Mouse (Mus musculus): Measurements from ENCODE around the gene Mpzl3. TPM values are rescaled to one million over a fixed set of nuclear protein-coding genes. Genes with fewer than 3 reads are reported as not detected.

Gene Mpzl3
- total and polyA plus RNA-seq, 2 experiments from 2014 or later = 1.2 to 1.8 TPM

DNA sequence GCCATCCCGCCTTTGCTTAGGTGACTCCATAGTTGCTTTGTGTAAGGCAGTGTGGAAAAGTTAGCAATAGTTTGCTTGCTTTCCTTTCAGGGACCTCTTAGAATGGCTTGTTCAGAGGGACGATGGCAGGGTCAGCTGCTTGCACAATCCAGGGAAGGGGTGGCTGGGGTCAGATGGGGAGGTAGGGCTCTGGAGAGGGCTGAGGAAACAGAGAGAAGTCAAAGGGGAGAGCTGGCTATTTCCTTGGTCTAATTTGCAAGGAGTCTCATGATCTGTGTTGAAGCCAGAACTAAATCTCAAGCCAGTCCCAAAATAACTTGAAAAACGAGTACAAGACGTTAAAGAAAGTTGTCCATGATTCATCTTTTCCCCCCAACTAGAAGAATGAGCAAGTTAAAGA is 37.7 kb downstream of the Mpzl3 start:
- WGBS = 76% methylated on average over 4 of the region's 4 CpGs
- Histone ChIP-seq H3K27me3 (ENCODE audit: insufficient read depth, low read length) (no peaks in the 10 kb centered on the region), H3K4me1 (ENCODE audit: insufficient read depth, low read length) (no peaks in the 10 kb centered on the region), H3K4me2 (ENCODE audit: low read depth, low read length) (no peak overlapping the region), H3K9me3 (ENCODE audit: low read length) (no peaks in the 10 kb centered on the region), H3K9ac (replicated peaks; ENCODE audit: low read length) (no peak overlapping the region), H3K36me3 (ENCODE audit: insufficient read depth, low read length) (no peaks in the 10 kb centered on the region), H3K4me3 (ENCODE audit: low read length) (no peak overlapping the region), H3K27ac (no peak overlapping the region)
- TF ChIP-seq CTCF (IDR thresholded peaks at IDR 0.05; ENCODE audit: low read depth) = no peak
- ATAC-seq (no peak), DNase-seq (ENCODE audit: low spot score) (no peak)

DNA sequence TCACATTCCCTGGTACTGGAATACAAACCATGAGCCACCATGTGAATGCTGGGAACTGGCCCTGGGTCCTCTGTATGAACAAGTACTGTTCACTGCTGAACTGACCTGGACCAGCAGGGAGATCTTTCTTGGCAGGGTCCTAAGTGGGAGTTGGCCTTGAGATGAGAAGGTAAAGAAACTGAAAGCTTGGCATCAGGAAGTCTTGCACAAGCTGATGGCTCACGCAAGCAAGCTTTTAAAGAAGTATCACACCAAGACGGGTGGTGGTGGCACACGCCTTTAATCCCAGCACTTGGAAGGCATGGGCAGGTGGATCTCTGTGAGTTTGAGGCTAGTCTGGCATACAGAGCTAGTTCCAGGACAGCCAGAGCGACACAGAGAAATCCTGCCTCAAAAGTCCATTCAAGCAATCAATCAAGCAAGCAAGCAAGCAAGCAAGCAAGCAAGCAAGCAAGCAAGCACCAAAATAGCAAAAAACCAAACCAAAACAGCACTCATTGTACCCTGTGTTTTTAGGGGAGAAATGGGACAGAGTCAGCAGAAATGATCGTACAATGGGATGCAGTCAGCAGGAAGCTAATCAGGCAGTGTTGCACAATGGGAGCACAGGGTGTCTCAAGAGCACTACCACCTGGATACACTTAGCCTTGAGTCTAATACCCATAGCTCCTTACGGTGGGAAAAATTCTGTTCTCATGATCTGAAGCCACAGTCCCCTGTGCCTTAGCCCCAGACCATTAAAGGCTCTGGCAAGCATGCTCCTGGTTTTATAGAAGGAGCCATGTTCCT is 40.4 kb downstream of the Mpzl3 start:
- no peak overlapping the region for H3K27ac ChIP-seq
- no peaks in the 10 kb centered on the region for H3K27me3 ChIP-seq (ENCODE audit: insufficient read depth, low read length)
- no peaks in the 10 kb centered on the region for H3K4me1 ChIP-seq (ENCODE audit: insufficient read depth, low read length)
- no peaks in the 10 kb centered on the region for H3K36me3 ChIP-seq (ENCODE audit: insufficient read depth, low read length)
- no peak overlapping the region for H3K9ac ChIP-seq (replicated peaks; ENCODE audit: low read length)
- H3K4me3 ChIP-seq (ENCODE audit: low read length) = no peak overlapping the region
- H3K9me3 ChIP-seq (ENCODE audit: low read length) = no peaks in the 10 kb centered on the region
- DNase-seq (ENCODE audit: low spot score) (no peak), ATAC-seq (no peak)
- no peak for TF ChIP-seq CTCF (IDR thresholded peaks at IDR 0.05; ENCODE audit: low read depth)
- H3K4me2 ChIP-seq (ENCODE audit: low read depth, low read length) = no peak overlapping the region
- 75% methylated on average over 6 of the region's 6 CpGs for WGBS

DNA sequence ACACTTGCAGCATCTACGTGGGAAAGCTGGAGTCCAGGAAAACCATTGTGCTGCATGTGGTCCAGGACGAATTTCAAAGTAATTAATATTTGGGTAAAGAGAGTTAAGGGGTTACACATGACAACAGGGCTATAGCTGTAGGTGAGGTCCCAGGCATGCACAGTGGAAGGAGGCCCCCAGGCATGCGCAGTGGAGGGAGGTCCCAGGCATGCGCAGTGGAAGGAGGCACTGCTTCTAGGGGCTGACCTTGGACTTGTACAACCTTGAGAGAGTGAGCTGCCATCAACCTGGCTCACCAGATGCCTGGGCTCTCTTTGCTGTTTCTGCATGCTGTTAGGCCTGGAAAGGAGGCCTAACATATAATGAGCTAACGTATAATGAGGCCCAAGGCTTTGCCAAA is 42.9 kb downstream of the Mpzl3 start:
- no peak overlapping the region for H3K27ac ChIP-seq
- no peak for TF ChIP-seq CTCF (IDR thresholded peaks at IDR 0.05; ENCODE audit: low read depth)
- no peaks in the 10 kb centered on the region for H3K4me1 ChIP-seq (ENCODE audit: insufficient read depth, low read length)
- no peak overlapping the region for H3K4me3 ChIP-seq (ENCODE audit: low read length)
- no peak overlapping the region for H3K9ac ChIP-seq (replicated peaks; ENCODE audit: low read length)
- ATAC-seq = no peak
- H3K27me3 ChIP-seq (ENCODE audit: insufficient read depth, low read length) = no peaks in the 10 kb centered on the region
- H3K36me3 ChIP-seq (ENCODE audit: insufficient read depth, low read length) = no peaks in the 10 kb centered on the region
- H3K4me2 ChIP-seq (ENCODE audit: low read depth, low read length) = no peak overlapping the region
- no peaks in the 10 kb centered on the region for H3K9me3 ChIP-seq (ENCODE audit: low read length)
- 87% methylated on average over 5 of the region's 5 CpGs for WGBS
- DNase-seq (ENCODE audit: low spot score) = no peak

DNA sequence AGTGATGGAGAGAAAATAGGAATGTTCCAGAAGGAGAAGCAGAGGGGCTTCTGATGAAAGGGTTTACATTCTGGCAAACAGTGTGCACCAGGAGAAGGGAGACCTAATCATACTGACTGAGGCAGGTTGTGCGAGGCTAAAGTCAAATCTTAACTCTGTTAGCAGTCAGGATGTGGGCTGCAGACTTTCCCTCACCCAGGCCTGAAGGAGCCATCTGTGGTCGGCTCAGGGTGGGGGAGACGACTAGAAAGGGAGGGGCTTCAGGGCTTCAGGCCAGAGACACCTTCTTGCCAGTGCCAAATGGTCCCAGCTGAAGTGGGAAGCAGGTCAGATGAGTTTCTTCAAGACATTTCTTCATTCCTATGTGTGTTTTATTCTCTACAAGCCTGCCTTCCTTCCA is 43.4 kb downstream of the Mpzl3 start:
- ATAC-seq (no peak), DNase-seq (ENCODE audit: low spot score) (no peak)
- Histone ChIP-seq H3K4me1 (ENCODE audit: insufficient read depth, low read length) (no peaks in the 10 kb centered on the region), H3K9me3 (ENCODE audit: low read length) (no peaks in the 10 kb centered on the region), H3K27me3 (ENCODE audit: insufficient read depth, low read length) (no peaks in the 10 kb centered on the region), H3K9ac (replicated peaks; ENCODE audit: low read length) (no peak overlapping the region), H3K27ac (no peak overlapping the region), H3K4me3 (ENCODE audit: low read length) (no peak overlapping the region), H3K36me3 (ENCODE audit: insufficient read depth, low read length) (no peaks in the 10 kb centered on the region), H3K4me2 (ENCODE audit: low read depth, low read length) (no peak overlapping the region)
- no peak for TF ChIP-seq CTCF (IDR thresholded peaks at IDR 0.05; ENCODE audit: low read depth)
- WGBS = 47% methylated on average over 3 of the region's 3 CpGs

DNA sequence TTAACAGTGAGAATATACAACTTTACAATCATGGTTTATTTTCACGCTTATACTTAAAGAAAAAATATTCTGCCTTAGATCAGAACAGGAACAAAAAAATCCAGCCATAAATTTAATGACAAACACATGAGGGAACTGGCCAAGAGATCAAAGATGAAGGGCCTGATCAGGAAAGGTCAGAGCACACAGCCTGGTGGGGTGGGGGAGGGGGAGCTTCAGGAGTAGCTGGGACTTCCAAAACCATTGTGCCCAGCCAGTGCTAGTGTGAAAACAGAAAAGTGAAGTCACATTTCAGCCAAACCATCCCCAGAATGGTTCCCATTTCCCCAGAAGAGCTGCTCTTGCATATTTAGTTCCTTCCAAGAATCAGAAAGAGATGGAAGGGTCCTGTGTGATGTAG is 47.5 kb downstream of the Mpzl3 start:
- Histone ChIP-seq H3K9me3 (ENCODE audit: low read length) (no peaks in the 10 kb centered on the region), H3K4me3 (ENCODE audit: low read length) (no peak overlapping the region), H3K9ac (replicated peaks; ENCODE audit: low read length) (no peak overlapping the region), H3K4me1 (ENCODE audit: insufficient read depth, low read length) (no peaks in the 10 kb centered on the region), H3K27me3 (ENCODE audit: insufficient read depth, low read length) (no peaks in the 10 kb centered on the region), H3K36me3 (ENCODE audit: insufficient read depth, low read length) (no peaks in the 10 kb centered on the region), H3K4me2 (ENCODE audit: low read depth, low read length) (no peak overlapping the region), H3K27ac (no peak overlapping the region)
- TF ChIP-seq CTCF (IDR thresholded peaks at IDR 0.05; ENCODE audit: low read depth) = no peak
- DNase-seq (ENCODE audit: low spot score) = no peak
- no peak for ATAC-seq
- WGBS = 95% methylated on average over 1 of the region's 1 CpGs

DNA sequence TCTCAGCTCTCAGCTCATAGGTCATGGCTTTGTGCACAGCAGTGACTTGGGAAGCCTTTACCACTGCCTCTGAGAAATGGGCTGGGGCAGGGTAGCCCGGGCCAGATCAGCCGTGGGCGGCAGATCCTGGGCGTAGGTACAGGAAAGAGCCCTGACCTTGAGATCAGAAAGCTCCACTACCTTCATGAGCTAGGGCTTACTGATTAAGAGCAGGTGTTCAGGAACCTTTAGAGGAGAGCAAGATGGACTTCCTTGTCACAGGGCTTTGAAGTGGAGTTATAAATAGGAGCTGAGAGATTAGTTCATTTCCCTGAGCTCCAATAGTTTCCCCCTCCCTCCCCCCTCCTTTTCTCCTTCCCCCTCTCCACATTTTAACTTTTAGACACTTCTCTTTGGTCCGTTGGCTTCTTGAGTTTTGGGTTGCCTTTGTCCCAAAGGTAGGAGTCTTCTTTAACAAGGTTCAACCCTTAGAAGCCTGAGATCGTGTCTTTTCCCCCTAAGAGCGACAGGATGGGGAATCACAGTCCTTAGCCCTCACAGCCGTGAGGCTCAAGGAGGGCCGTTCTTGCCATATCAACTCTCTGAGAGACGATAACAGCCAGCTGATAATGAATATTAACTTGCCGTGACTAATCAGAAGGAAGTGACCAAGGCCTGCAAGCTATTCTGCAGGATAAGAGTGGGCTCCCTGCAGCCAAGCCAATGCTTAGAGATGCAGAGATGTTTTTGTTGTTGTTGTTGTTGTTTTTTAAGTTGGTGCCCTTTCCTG is 48.4 kb downstream of the Mpzl3 start:
- no peak for TF ChIP-seq CTCF (IDR thresholded peaks at IDR 0.05; ENCODE audit: low read depth)
- no peak for ATAC-seq
- no peak for DNase-seq (ENCODE audit: low spot score)
- no peak overlapping the region for H3K27ac ChIP-seq
- no peaks in the 10 kb centered on the region for H3K27me3 ChIP-seq (ENCODE audit: insufficient read depth, low read length)
- H3K36me3 ChIP-seq (ENCODE audit: insufficient read depth, low read length) = no peaks in the 10 kb centered on the region
- WGBS = 69% methylated on average over 11 of the region's 11 CpGs
- no peak overlapping the region for H3K9ac ChIP-seq (replicated peaks; ENCODE audit: low read length)
- no peaks in the 10 kb centered on the region for H3K9me3 ChIP-seq (ENCODE audit: low read length)
- no peaks in the 10 kb centered on the region for H3K4me1 ChIP-seq (ENCODE audit: insufficient read depth, low read length)
- H3K4me3 ChIP-seq (ENCODE audit: low read length) = no peak overlapping the region
- H3K4me2 ChIP-seq (ENCODE audit: low read depth, low read length) = no peak overlapping the region
